Mouse (Mus musculus) hindbrain, embryonic 13.5 days (tissue): ENCODE results near the gene Olfr645. TPM values are rescaled to one million over a fixed set of nuclear protein-coding genes. Genes with fewer than 3 reads are reported as not detected.

Experiments used
- ATAC-seq: fragments of 200-750 bp; cut with Nextera tagmentation; 2 replicates; pipeline ENCODE4 v1.8.0; 2017; ENCODE audit warnings: moderate TSS enrichment; ENCODE audit not compliant: low FRiP score
- H3K27ac ChIP-seq: fragments of 300-500 bp; sonication (generic); 2 replicates; pipeline ENCODE4 v1.5.1; 2015; ENCODE audit warnings: inconsistent platforms, mild to moderate bottlenecking, moderate library complexity
- H3K27me3 ChIP-seq: fragments of 300-500 bp; sonication (generic); 2 replicates; pipeline ENCODE4 v1.6.1; 2015; ENCODE audit warnings: mild to moderate bottlenecking, inconsistent platforms
- H3K36me3 ChIP-seq: fragments of 300-500 bp; sonication (generic); 2 replicates; pipeline ENCODE4 v1.6.1; 2015; ENCODE audit warnings: mild to moderate bottlenecking, inconsistent platforms
- H3K4me1 ChIP-seq: fragments of 300-500 bp; sonication (generic); replicated peaks from 2 replicates; pipeline ENCODE4 v1.6.1; 2015; ENCODE audit warnings: inconsistent platforms
- H3K4me2 ChIP-seq: fragments of 300-500 bp; sonication (generic); 2 replicates; pipeline ENCODE4 v1.6.1; 2015; ENCODE audit warnings: inconsistent platforms, mild to moderate bottlenecking, moderate library complexity
- H3K4me3 ChIP-seq: fragments of 300-500 bp; sonication (generic); 2 replicates; pipeline ENCODE4 v1.5.1; 2015; ENCODE audit warnings: mild to moderate bottlenecking, inconsistent platforms
- H3K9ac ChIP-seq: fragments of 300-500 bp; sonication (generic); 2 replicates; pipeline ENCODE4 v1.6.1; 2015; ENCODE audit warnings: mild to moderate bottlenecking, inconsistent platforms
- H3K9me3 ChIP-seq: fragments of 300-500 bp; sonication (generic); 2 replicates; pipeline ENCODE4 v1.6.1; 2016; ENCODE audit warnings: inconsistent platforms
- WGBS: fragments of 180-500 bp; shearing (Covaris S2); methylation state at CpG from one replicate; pipeline ENCODE4 v1.1.7; 2015; 5-methylcytosine and 5-hydroxymethylcytosine counted together
- polyA plus RNA-seq: library from polyadenylated mRNA; unstranded; fragments of >200 nt; fragmentation: Nextera tagmentation; extraction: Ambion mirVana; gene quantifications from 2 replicates; pipeline ENCODE4 v1.2.1, GENCODE M21; 2015

Olfr645 gene
- polyA plus RNA-seq: not detected in 2 replicates

- Histone ChIP-seq H3K4me1 (no peaks in the 10 kb centered on the region), H3K4me3 (no peak within 1 kb of the TSS), H3K27me3 (no peaks in the 10 kb centered on the region), H3K36me3 (no peaks in the 10 kb centered on the region), H3K27ac (no peak within 1 kb of the TSS), H3K9me3 (no peaks in the 10 kb centered on the region), H3K4me2 (no peak within 1 kb of the TSS), H3K9ac (no peak within 1 kb of the TSS)
- ATAC-seq: no peak
- WGBS: 85% methylated on average over 1 of the region's 1 CpGs
These were observed at the start of gene Olfr645 for GRCm38 (mm10) chr7:104085365-104085764. Gene Olfr645, minus strand, starts transcription at chr7:104085465.

- Histone ChIP-seq H3K9ac (no peak within 1 kb of the TSS), H3K9me3 (peaks cover 2% of the 10 kb centered on the region; the same call in 1 of the 2 replicates), H3K4me2 (no peak within 1 kb of the TSS), H3K27ac (no peak within 1 kb of the TSS), H3K4me3 (no peak within 1 kb of the TSS), H3K27me3 (no peaks in the 10 kb centered on the region), H3K4me1 (no peaks in the 10 kb centered on the region), H3K36me3 (no peaks in the 10 kb centered on the region)
- no peak for ATAC-seq
- WGBS: 97% methylated on average over 5 of the region's 5 CpGs
These were observed 44.5 kb upstream of the Olfr645 start, which contains the start of gene Ubqln5 for GRCm38 (mm10) chr7:104129726-104130125. Gene Ubqln5, minus strand, starts transcription at chr7:104129826.

- no peaks in the 10 kb centered on the region for H3K4me1 ChIP-seq
- H3K4me2 ChIP-seq: no peak within 1 kb of the TSS
- no peaks in the 10 kb centered on the region for H3K36me3 ChIP-seq
- no peaks in the 10 kb centered on the region for H3K9me3 ChIP-seq
- ATAC-seq: no peak
- H3K4me3 ChIP-seq: no peak within 1 kb of the TSS
- no peak within 1 kb of the TSS for H3K9ac ChIP-seq
- H3K27me3 ChIP-seq: no peaks in the 10 kb centered on the region
- no peak within 1 kb of the TSS for H3K27ac ChIP-seq
These were observed 19.4 kb upstream of the Olfr645 start, which contains the start of gene Olfr646 for GRCm38 (mm10) chr7:104104757-104104972. Gene Olfr646, plus strand, starts transcription at chr7:104104873.

GRCm38 (mm10) chr7:104103913-104104756, 18.9 kb upstream of the Olfr645 start:
- Histone ChIP-seq H3K4me1 (no peaks in the 10 kb centered on the region), H3K4me3 (no peak overlapping the region), H3K27ac (no peak overlapping the region), H3K27me3 (no peaks in the 10 kb centered on the region), H3K36me3 (no peaks in the 10 kb centered on the region), H3K9me3 (no peaks in the 10 kb centered on the region), H3K4me2 (no peak overlapping the region), H3K9ac (no peak overlapping the region)
- no peak for ATAC-seq
- WGBS: 50% methylated on average over 4 of the region's 4 CpGs

- H3K36me3 ChIP-seq: no peaks in the 10 kb centered on the region
- H3K4me1 ChIP-seq: no peaks in the 10 kb centered on the region
- H3K9me3 ChIP-seq: no peaks in the 10 kb centered on the region
- ATAC-seq: no peak
- H3K27ac ChIP-seq: no peak within 1 kb of the TSS
- no peak within 1 kb of the TSS for H3K4me3 ChIP-seq
- no peak within 1 kb of the TSS for H3K4me2 ChIP-seq
- WGBS: 73% methylated on average over 2 of the region's 2 CpGs
- no peaks in the 10 kb centered on the region for H3K27me3 ChIP-seq
- H3K9ac ChIP-seq: no peak within 1 kb of the TSS
These were observed 13.5 kb downstream of the Olfr645 start, which contains the start of gene Olfr644 for GRCm38 (mm10) chr7:104071769-104072168. Gene Olfr644, minus strand, starts transcription at chr7:104071869.

GRCm38 (mm10) chr7:104061345-104061744, 23.9 kb downstream of the Olfr645 start, which contains the start of gene 4930516K23Rik:
Gene 4930516K23Rik, minus strand, starts transcription at chr7:104061445.
- H3K4me1 ChIP-seq: no peaks in the 10 kb centered on the region
- 56% methylated on average over 2 of the region's 2 CpGs for WGBS
- no peak within 1 kb of the TSS for H3K9ac ChIP-seq
- no peaks in the 10 kb centered on the region for H3K9me3 ChIP-seq
- no peak within 1 kb of the TSS for H3K27ac ChIP-seq
- ATAC-seq: no peak
- no peaks in the 10 kb centered on the region for H3K36me3 ChIP-seq
- H3K27me3 ChIP-seq: no peaks in the 10 kb centered on the region
- H3K4me3 ChIP-seq: no peak within 1 kb of the TSS
- H3K4me2 ChIP-seq: no peak within 1 kb of the TSS

- 91% methylated on average over 1 of the region's 1 CpGs for WGBS
- Histone ChIP-seq H3K9me3 (no peaks in the 10 kb centered on the region), H3K36me3 (no peaks in the 10 kb centered on the region), H3K9ac (no peak overlapping the region), H3K27ac (no peak overlapping the region), H3K4me3 (no peak overlapping the region), H3K4me1 (no peaks in the 10 kb centered on the region), H3K27me3 (no peaks in the 10 kb centered on the region), H3K4me2 (no peak overlapping the region)
- ATAC-seq: no peak
These were observed 26.1 kb downstream of the Olfr645 start for GRCm38 (mm10) chr7:104059215-104059614.

- H3K27ac ChIP-seq: no peak within 1 kb of the TSS
- no peaks in the 10 kb centered on the region for H3K36me3 ChIP-seq
- 88% methylated on average over 1 of the region's 1 CpGs for WGBS
- no peak within 1 kb of the TSS for H3K4me2 ChIP-seq
- H3K27me3 ChIP-seq: no peaks in the 10 kb centered on the region
- no peak for ATAC-seq
- no peaks in the 10 kb centered on the region for H3K4me1 ChIP-seq
- no peak within 1 kb of the TSS for H3K4me3 ChIP-seq
- no peaks in the 10 kb centered on the region for H3K9me3 ChIP-seq
- no peak within 1 kb of the TSS for H3K9ac ChIP-seq
These were observed 32.7 kb downstream of the Olfr645 start, which contains the start of gene Olfr642 for GRCm38 (mm10) chr7:104052566-104052965. Gene Olfr642, minus strand, starts transcription at chr7:104052666.

- H3K27me3 ChIP-seq: no peaks in the 10 kb centered on the region
- H3K36me3 ChIP-seq: no peaks in the 10 kb centered on the region
- WGBS: 94% methylated on average over 4 of the region's 4 CpGs
- no peak overlapping the region for H3K4me2 ChIP-seq
- no peak overlapping the region for H3K9ac ChIP-seq
- no peaks in the 10 kb centered on the region for H3K9me3 ChIP-seq
- H3K27ac ChIP-seq: no peak overlapping the region
- no peak for ATAC-seq
- H3K4me1 ChIP-seq: no peaks in the 10 kb centered on the region
- H3K4me3 ChIP-seq: no peak overlapping the region
These were observed 34.5 kb downstream of the Olfr645 start for GRCm38 (mm10) chr7:104050745-104051144.

GRCm38 (mm10) chr7:104035145-104035544, 50.1 kb downstream of the Olfr645 start, which contains the start of gene Olfr641:
Gene Olfr641, plus strand, starts transcription at chr7:104035445.
- H3K4me1 ChIP-seq: no peaks in the 10 kb centered on the region
- no peak within 1 kb of the TSS for H3K9ac ChIP-seq
- WGBS: 71% methylated on average over 1 of the region's 1 CpGs
- H3K4me2 ChIP-seq: no peak within 1 kb of the TSS
- no peak within 1 kb of the TSS for H3K4me3 ChIP-seq
- no peak within 1 kb of the TSS for H3K27ac ChIP-seq
- no peaks in the 10 kb centered on the region for H3K36me3 ChIP-seq
- no peaks in the 10 kb centered on the region for H3K27me3 ChIP-seq
- no peaks in the 10 kb centered on the region for H3K9me3 ChIP-seq
- ATAC-seq: no peak

Other genes with a start within 250 kb of the Olfr645 start
- not detected in 2 replicates for gene Hbb-bh2, start 244.9 kb downstream of the Olfr645 start, polyA plus RNA-seq
- gene Hbb-bh1, start 242.3 kb downstream of the Olfr645 start, polyA plus RNA-seq: 43.8 and 70.4 TPM in 2 replicates
- gene Hbb-y, start 232.2 kb downstream of the Olfr645 start, polyA plus RNA-seq: 4,283 and 4,441 TPM in 2 replicates
- not detected in 2 replicates for gene Olfr66, start 199.2 kb downstream of the Olfr645 start, polyA plus RNA-seq
- gene Olfr64, start 191.0 kb downstream of the Olfr645 start, polyA plus RNA-seq: not detected in 2 replicates
- gene Olfr65, start 182.0 kb downstream of the Olfr645 start, polyA plus RNA-seq: not detected in 2 replicates
- gene Olfr631, start 156.6 kb downstream of the Olfr645 start, polyA plus RNA-seq: not detected in 2 replicates
- not detected in 2 replicates for gene Olfr632, start 151.1 kb downstream of the Olfr645 start, polyA plus RNA-seq
- gene Olfr633, start 141.0 kb downstream of the Olfr645 start, polyA plus RNA-seq: not detected in 2 replicates
- not detected in 2 replicates for gene Olfr635, start 114.3 kb downstream of the Olfr645 start, polyA plus RNA-seq
- not detected in 2 replicates for gene Olfr638, start 86.7 kb downstream of the Olfr645 start, polyA plus RNA-seq
- 0.05 TPM in 1 of 2 replicates, not detected in the other for gene Olfr639, start 68.2 kb downstream of the Olfr645 start, polyA plus RNA-seq
- gene Olfr640, start 59.9 kb downstream of the Olfr645 start, polyA plus RNA-seq: not detected in 2 replicates
- not detected in 2 replicates for gene Olfr641, start 50.0 kb downstream of the Olfr645 start, polyA plus RNA-seq
- gene Olfr642, start 32.8 kb downstream of the Olfr645 start, polyA plus RNA-seq: not detected in 2 replicates
- not detected in 2 replicates for gene 4930516K23Rik, start 24.0 kb downstream of the Olfr645 start, polyA plus RNA-seq
- not detected in 2 replicates for gene Olfr644, start 13.6 kb downstream of the Olfr645 start, polyA plus RNA-seq
- not detected in 2 replicates for gene Olfr646, start 19.4 kb upstream of the Olfr645 start, polyA plus RNA-seq
- not detected in 2 replicates for gene Ubqln5, start 44.4 kb upstream of the Olfr645 start, polyA plus RNA-seq
- gene Olfr643, start 51.9 kb upstream of the Olfr645 start, polyA plus RNA-seq: not detected in 2 replicates
- gene Ubqln3, start 57.8 kb upstream of the Olfr645 start, polyA plus RNA-seq: not detected in 2 replicates
- not detected in 2 replicates for gene Ubqlnl, start 65.1 kb upstream of the Olfr645 start, polyA plus RNA-seq
- not detected in 2 replicates for gene Olfm5, start 79.4 kb upstream of the Olfr645 start, polyA plus RNA-seq
- gene Olfr648, start 97.9 kb upstream of the Olfr645 start, polyA plus RNA-seq: 0.26 and 0.34 TPM in 2 replicates
- gene Olfr649, start 110.5 kb upstream of the Olfr645 start, polyA plus RNA-seq: not detected in 2 replicates
- gene Trim6, start 133.3 kb upstream of the Olfr645 start, polyA plus RNA-seq: 0.43 and 0.50 TPM in 2 replicates
- gene Trim34a, start 159.0 kb upstream of the Olfr645 start, polyA plus RNA-seq: 0.90 and 1.00 TPM in 2 replicates
- gene Trim5, start 202.6 kb upstream of the Olfr645 start, polyA plus RNA-seq: 0.13 and 0.14 TPM in 2 replicates
- gene Trim12a, start 230.0 kb upstream of the Olfr645 start, polyA plus RNA-seq: 2.4 and 2.5 TPM in 2 replicates
- gene Trim34b, start 244.0 kb upstream of the Olfr645 start, polyA plus RNA-seq: not detected in 2 replicates